Mouse (Mus musculus) neural tube, embryonic 15.5 days (tissue): ENCODE measurements at regions not wholly inside any gene's neighbourhood (a gene's known extent, or its start where the extent isn't known, plus 50 kb on each side); places are given as distances from the start of the nearest gene placed in this dataset.

ENCODE experiments used
- ATAC-seq: fragments of 200-750 bp; cut with Nextera tagmentation; 2 replicates; pipeline ENCODE4 v1.8.0; 2017; ENCODE audit warnings: mild to moderate bottlenecking, moderate TSS enrichment, moderate library complexity; ENCODE audit not compliant: low FRiP score
- H3K27ac ChIP-seq: fragments of 300-500 bp; sonication (generic); replicated peaks from 2 replicates; pipeline ENCODE4 v1.5.1; 2015; ENCODE audit warnings: mild to moderate bottlenecking, inconsistent platforms
- H3K27me3 ChIP-seq: fragments of 300-500 bp; sonication (generic); replicated peaks from 2 replicates; pipeline ENCODE4 v1.6.1; 2015; ENCODE audit warnings: inconsistent platforms
- H3K36me3 ChIP-seq: fragments of 300-500 bp; sonication (generic); 2 replicates; pipeline ENCODE4 v1.6.1; 2015; ENCODE audit warnings: inconsistent platforms
- H3K4me1 ChIP-seq: fragments of 300-500 bp; sonication (generic); 2 replicates; pipeline ENCODE4 v1.6.1; 2015; ENCODE audit warnings: inconsistent platforms
- H3K4me2 ChIP-seq: fragments of 300-500 bp; sonication (generic); 2 replicates; pipeline ENCODE4 v1.6.1; 2015; ENCODE audit warnings: inconsistent platforms, mild to moderate bottlenecking, moderate library complexity
- H3K4me3 ChIP-seq: fragments of 300-500 bp; sonication (generic); replicated peaks from 2 replicates; pipeline ENCODE4 v1.5.1; 2015; ENCODE audit warnings: mild to moderate bottlenecking, inconsistent platforms
- H3K9ac ChIP-seq: fragments of 300-500 bp; sonication (generic); replicated peaks from 2 replicates; pipeline ENCODE4 v1.6.1; 2015; ENCODE audit warnings: mild to moderate bottlenecking, inconsistent platforms
- H3K9me3 ChIP-seq: fragments of 300-500 bp; sonication (generic); replicated peaks from 2 replicates; pipeline ENCODE4 v1.6.1; 2016; ENCODE audit warnings: inconsistent platforms
- WGBS: fragments of 180-500 bp; shearing (Covaris S2); methylation state at CpG from one replicate; pipeline ENCODE4 v1.1.7; 2015; ENCODE audit warnings: mixed read lengths; 5-methylcytosine and 5-hydroxymethylcytosine counted together

GRCm38 (mm10) chrX:51913247-51913646, 59.3 kb downstream of the 1700080O16Rik start:
- ATAC-seq: peak; percentile 90
- 6% methylated on average over 4 of the region's 4 CpGs for WGBS
- Histone ChIP-seq H3K27ac (no peak overlapping the region), H3K9ac (no peak overlapping the region), H3K27me3 (no peaks in the 10 kb centered on the region), H3K9me3 (no peaks in the 10 kb centered on the region), H3K36me3 (no peaks in the 10 kb centered on the region), H3K4me3 (no peak overlapping the region), H3K4me1 (no peaks in the 10 kb centered on the region), H3K4me2 (no peak overlapping the region)

- Histone ChIP-seq H3K27me3 (no peaks in the 10 kb centered on the region), H3K27ac (no peak overlapping the region), H3K9me3 (no peaks in the 10 kb centered on the region), H3K36me3 (no peaks in the 10 kb centered on the region), H3K4me1 (no peaks in the 10 kb centered on the region), H3K4me3 (no peak overlapping the region), H3K4me2 (no peak overlapping the region), H3K9ac (no peak overlapping the region)
- WGBS: 28% methylated on average over 1 of the region's 1 CpGs
- ATAC-seq: no peak
Measured at GRCm38 (mm10) chrX:51911566-51911965, 61.0 kb downstream of the 1700080O16Rik start.

- Histone ChIP-seq H3K36me3 (no peaks in the 10 kb centered on the region), H3K4me2 (no peak overlapping the region), H3K27ac (no peak overlapping the region), H3K27me3 (no peaks in the 10 kb centered on the region), H3K4me1 (no peaks in the 10 kb centered on the region), H3K4me3 (no peak overlapping the region), H3K9ac (no peak overlapping the region), H3K9me3 (no peaks in the 10 kb centered on the region)
- 73% methylated on average over 1 of the region's 1 CpGs for WGBS
- no peak for ATAC-seq
Measured at GRCm38 (mm10) chrX:51910576-51910975, 62.0 kb downstream of the 1700080O16Rik start.

- no peak overlapping the region for H3K4me3 ChIP-seq
- no peaks in the 10 kb centered on the region for H3K9me3 ChIP-seq
- H3K4me2 ChIP-seq: no peak overlapping the region
- whole genome bisulfite sequencing: 91% methylated on average over 4 of the region's 4 CpGs
- ATAC-seq: no peak
- no peak overlapping the region for H3K27ac ChIP-seq
- no peak overlapping the region for H3K9ac ChIP-seq
- no peaks in the 10 kb centered on the region for H3K4me1 ChIP-seq
- no peaks in the 10 kb centered on the region for H3K27me3 ChIP-seq
- H3K36me3 ChIP-seq: no peaks in the 10 kb centered on the region
Measured at GRCm38 (mm10) chrX:51898445-51898844, 74.1 kb downstream of the 1700080O16Rik start.

GRCm38 (mm10) chrX:51897059-51897458, 75.5 kb downstream of the 1700080O16Rik start:
- ATAC-seq: no peak
- no peaks in the 10 kb centered on the region for H3K36me3 ChIP-seq
- no peaks in the 10 kb centered on the region for H3K9me3 ChIP-seq
- no peaks in the 10 kb centered on the region for H3K4me1 ChIP-seq
- H3K27me3 ChIP-seq: no peaks in the 10 kb centered on the region
- H3K27ac ChIP-seq: no peak overlapping the region
- H3K4me2 ChIP-seq: no peak overlapping the region
- H3K4me3 ChIP-seq: no peak overlapping the region
- H3K9ac ChIP-seq: no peak overlapping the region
- WGBS: 26% methylated on average over 5 of the region's 5 CpGs

- 71% methylated on average over 10 of the region's 10 CpGs for WGBS
- no peak overlapping the region for H3K4me2 ChIP-seq
- no peak overlapping the region for H3K4me3 ChIP-seq
- no peaks in the 10 kb centered on the region for H3K4me1 ChIP-seq
- no peaks in the 10 kb centered on the region for H3K27me3 ChIP-seq
- no peak overlapping the region for H3K9ac ChIP-seq
- no peaks in the 10 kb centered on the region for H3K9me3 ChIP-seq
- H3K27ac ChIP-seq: no peak overlapping the region
- ATAC-seq: no peak
- H3K36me3 ChIP-seq: no peaks in the 10 kb centered on the region
Measured at GRCm38 (mm10) chrX:51895646-51896190, 76.9 kb downstream of the 1700080O16Rik start.

- H3K9me3 ChIP-seq: no peaks in the 10 kb centered on the region
- no peaks in the 10 kb centered on the region for H3K36me3 ChIP-seq
- no peak overlapping the region for H3K27ac ChIP-seq
- no peak overlapping the region for H3K9ac ChIP-seq
- no peaks in the 10 kb centered on the region for H3K27me3 ChIP-seq
- 66% methylated on average over 1 of the region's 1 CpGs for WGBS
- no peak for ATAC-seq
- no peak overlapping the region for H3K4me2 ChIP-seq
- no peak overlapping the region for H3K4me3 ChIP-seq
- no peaks in the 10 kb centered on the region for H3K4me1 ChIP-seq
Measured at GRCm38 (mm10) chrX:51892716-51893115, 79.9 kb downstream of the 1700080O16Rik start.

GRCm38 (mm10) chrX:51886129-51886528, 85.1 kb upstream of the Usp26 start:
- no peaks in the 10 kb centered on the region for H3K27me3 ChIP-seq
- WGBS: 85% methylated on average over 5 of the region's 5 CpGs
- no peak overlapping the region for H3K9ac ChIP-seq
- no peaks in the 10 kb centered on the region for H3K4me1 ChIP-seq
- no peak overlapping the region for H3K4me3 ChIP-seq
- H3K9me3 ChIP-seq: no peaks in the 10 kb centered on the region
- no peak overlapping the region for H3K27ac ChIP-seq
- no peak for ATAC-seq
- H3K36me3 ChIP-seq: no peaks in the 10 kb centered on the region
- no peak overlapping the region for H3K4me2 ChIP-seq
